Comparison of ENCODE assay signal across 18 mouse cellular contexts in genomic region chr3:104914986-104915385, GRCm38 (mm10). TPM values are rescaled to one million over a fixed set of nuclear protein-coding genes. Genes with fewer than 3 reads are reported as not detected.
"Had no signal": no experiment of that assay in that cellular context is flagged by ENCODE, and none has a peak within 500 bp of the region (broad histone marks: within the 10 kb centered on the region; RNA-seq: fewer than 3 reads in every experiment).

No protein-coding gene starts in this region.

- H3K4me2 ChIP-seq: liver, embryonic 11.5 days; liver, embryonic 15.5 days; neural tube, embryonic 12.5 days had no signal

- H3K27ac ChIP-seq: kidney, postnatal 0 days; limb, embryonic 10.5 days; liver, embryonic 15.5 days; neural tube, embryonic 12.5 days had no signal

- H3K9me3 ChIP-seq: limb, embryonic 10.5 days; liver, embryonic 15.5 days; neural tube, embryonic 12.5 days had no signal

- H3K9ac ChIP-seq: liver, embryonic 15.5 days; neural tube, embryonic 12.5 days had no signal

- ATAC-seq: intestine, embryonic 16.5 days; lung, postnatal 0 days had no signal

- H3K27me3 ChIP-seq: liver, embryonic 15.5 days; neural tube, embryonic 12.5 days had no signal

- DNase-seq: kidney, adult 8-10 months; kidney, postnatal 36 days; lung, adult 2 months; lung, postnatal 36 days; right cerebral cortex, postnatal 4 days; spleen, adult 18-20 months; thymus, adult 18-20 months; thymus, postnatal 14 days had no signal

- H3K4me3 ChIP-seq: limb, embryonic 10.5 days; liver, embryonic 15.5 days; neural tube, embryonic 12.5 days had no signal

- H3K4me1 ChIP-seq: limb, embryonic 10.5 days; liver, embryonic 15.5 days; neural tube, embryonic 12.5 days had no signal

RNA-seq across cellular contexts. Expression of gene Wnt2b, which starts 46.7 kb away (rescaled TPM):
- total RNA-seq: megakaryocyte progenitor cell, adult 5-6 weeks; monocyte, adult 5-6 weeks; neutrophil, adult 5-6 weeks had no signal
